Mouse (Mus musculus) yolk sac, embryonic 10.5 days (tissue): ENCODE measurements around the gene Bmyc.
A peak's percentile ranks its signal among the peaks of the same experiment; 100 is the strongest.
"Not testable (repeated sequence)": the region's sequence is repeated elsewhere in the genome, so short reads cannot be mapped to it uniquely, and the experiment has no call there.

Source experiments
- DNase-seq: peaks from one replicate; pipeline ENCODE4 v3.0.0-alpha.2; 2017; ENCODE audit warnings: low spot score

Bmyc gene

GRCm38 (mm10) chr2:25706643-25707481 is at the start of gene Bmyc:
TSS of gene Bmyc (plus strand) at chr2:25706739.
- DNase-seq = peak; percentile 75

- no peak for DNase-seq
Measured at GRCm38 (mm10) chr2:25657246-25657645, 49.3 kb upstream of the Bmyc start.

GRCm38 (mm10) chr2:25657652-25658051 is 48.9 kb upstream of the Bmyc start, which contains the start of gene Lcn5:
TSS of gene Lcn5 (plus strand) at chr2:25657952.
- DNase-seq = no peak

GRCm38 (mm10) chr2:25660279-25660678 is 46.3 kb upstream of the Bmyc start:
- no peak for DNase-seq

GRCm38 (mm10) chr2:25661245-25661970 is 45.1 kb upstream of the Bmyc start:
- DNase-seq = no peak

GRCm38 (mm10) chr2:25663511-25663910 is 43.0 kb upstream of the Bmyc start:
- no peak for DNase-seq

- no peak for DNase-seq
Measured at GRCm38 (mm10) chr2:25664125-25664524, 42.4 kb upstream of the Bmyc start.

- no peak for DNase-seq
Measured at GRCm38 (mm10) chr2:25666516-25666915, 40.0 kb upstream of the Bmyc start.

GRCm38 (mm10) chr2:25676486-25676885 is 30.1 kb upstream of the Bmyc start, which contains the start of gene Lcn6:
TSS of gene Lcn6 (plus strand) at chr2:25676786.
- DNase-seq = no peak

GRCm38 (mm10) chr2:25679559-25679958 is 27.0 kb upstream of the Bmyc start:
- DNase-seq = no peak

- DNase-seq = no peak
Measured at GRCm38 (mm10) chr2:25682426-25682825, 24.1 kb upstream of the Bmyc start, which contains the start of gene Lcn10. TSS of gene Lcn10 (plus strand) at chr2:25682726.

- no peak for DNase-seq
Measured at GRCm38 (mm10) chr2:25686941-25687340, 19.6 kb upstream of the Bmyc start.

- no peak for DNase-seq
Measured at GRCm38 (mm10) chr2:25694605-25695004, 11.9 kb upstream of the Bmyc start.

GRCm38 (mm10) chr2:25696951-25697350 is 9.6 kb upstream of the Bmyc start:
- DNase-seq = no peak

- no peak for DNase-seq
Measured at GRCm38 (mm10) chr2:25698696-25699095, 7.8 kb upstream of the Bmyc start.

- not testable (repeated sequence) for DNase-seq
Measured at GRCm38 (mm10) chr2:25699743-25700142, 6.8 kb upstream of the Bmyc start, which contains the start of gene Obp2a. TSS of gene Obp2a (plus strand) at chr2:25700043.

GRCm38 (mm10) chr2:25701001-25701400 is 5.5 kb upstream of the Bmyc start:
- no peak for DNase-seq

- DNase-seq = no peak
Measured at GRCm38 (mm10) chr2:25703706-25704105, 2.8 kb upstream of the Bmyc start.

GRCm38 (mm10) chr2:25708121-25708520 is 1.6 kb downstream of the Bmyc start:
- DNase-seq = no peak

GRCm38 (mm10) chr2:25709056-25709455 is 2.5 kb downstream of the Bmyc start:
- DNase-seq = not testable (repeated sequence)

- DNase-seq = not testable (repeated sequence)
Measured at GRCm38 (mm10) chr2:25709791-25710190, 3.3 kb downstream of the Bmyc start.

GRCm38 (mm10) chr2:25711641-25712040 is 5.1 kb downstream of the Bmyc start:
- not testable (repeated sequence) for DNase-seq

- DNase-seq = no peak
Measured at GRCm38 (mm10) chr2:25717222-25717621, 10.7 kb downstream of the Bmyc start.
